Mouse (Mus musculus): ENCODE measurements around the gene Gxylt1.

DNA sequence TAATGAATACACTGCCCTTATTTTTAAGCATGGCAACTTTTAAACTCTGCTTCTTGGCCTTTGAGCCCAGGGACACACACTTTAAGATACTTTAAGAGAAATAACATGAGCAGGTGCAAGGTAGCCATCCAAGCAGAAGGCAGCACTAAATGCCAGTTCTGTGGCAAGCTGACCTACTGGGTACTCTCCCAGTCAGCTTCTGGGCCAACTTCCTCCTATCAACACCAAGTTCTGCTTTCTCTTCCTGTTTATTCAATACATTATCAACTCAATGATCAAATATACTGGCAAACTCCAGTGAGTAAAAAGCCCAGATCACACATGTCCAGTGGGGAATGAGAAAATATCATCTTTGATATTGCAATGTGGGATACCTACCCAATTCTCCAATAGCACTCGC lies 7.0 kb downstream of the Gxylt1 start:
- TF ChIP-seq CTCF (conservative IDR thresholded peaks at IDR 0.05; ENCODE audit: low read length): no peak
- no peak for TF ChIP-seq POU5F1 (IDR thresholded peaks at IDR 0.05; ENCODE audit: borderline replicate concordance, low read length)

All from E14TG2a.4 (cell line).